ENCODE assay signal across 27 mouse cellular contexts in the genomic region with DNA sequence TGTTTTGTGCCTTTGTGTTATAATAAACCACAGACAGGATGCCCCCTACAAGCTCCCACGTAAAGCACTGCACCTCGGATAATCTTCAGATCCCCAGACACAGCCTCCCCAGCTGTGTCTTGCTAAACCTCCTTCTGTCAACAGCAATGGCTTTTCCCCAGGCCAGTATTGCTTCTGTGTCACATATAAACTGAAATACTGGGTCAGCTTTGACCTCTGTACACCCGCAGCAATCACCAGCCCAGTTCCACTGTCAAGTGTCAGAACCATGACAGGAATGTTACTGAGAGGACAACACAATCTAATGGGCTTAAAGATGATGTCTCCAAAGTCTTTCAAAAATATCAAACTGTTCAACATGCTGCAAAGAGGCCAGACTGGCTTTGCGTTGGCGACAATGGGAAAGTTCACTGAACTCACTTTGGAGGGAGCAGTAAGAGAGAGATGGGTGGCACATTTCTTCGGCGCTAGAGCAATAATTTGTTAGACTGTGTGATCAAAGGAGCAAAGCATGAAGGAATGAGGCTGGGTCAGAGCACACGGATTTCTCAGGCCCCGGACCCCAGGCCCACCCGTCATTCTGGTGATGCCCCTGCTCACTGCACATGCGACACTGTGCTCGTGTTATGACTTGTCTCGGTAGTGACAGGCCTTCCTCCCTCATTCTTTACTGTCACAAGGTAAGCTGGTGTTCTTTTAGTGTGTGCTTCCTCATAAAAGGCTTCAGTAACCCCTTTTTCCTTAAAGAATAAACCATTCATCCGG.
DNase-seq lines count a peak whose midpoint lies in the region; ATAC-seq lines count a peak whose summit lies in the region.
"Had no signal": no experiment of that assay in that cellular context is flagged by ENCODE, and none has a peak within 500 bp of the region (broad histone marks: within the 10 kb centered on the region; RNA-seq: fewer than 3 reads in every experiment).

No protein-coding gene starts in this region.

- WGBS in heart, embryonic 10.5 days = 78% methylated on average over 14 of the region's 14 CpGs
- 33% methylated on average over 14 of the region's 14 CpGs for WGBS in kidney, embryonic 16.5 days
- WGBS in midbrain, embryonic 12.5 days = 69% methylated on average over 14 of the region's 14 CpGs
- WGBS in midbrain, embryonic 15.5 days = 68% methylated on average over 14 of the region's 14 CpGs

- H3K9me3 ChIP-seq in heart, embryonic 10.5 days = no peaks in the 10 kb centered on the region
- no peaks in the 10 kb centered on the region for H3K9me3 ChIP-seq in kidney, embryonic 16.5 days (ENCODE audit: low read length)
- no peaks in the 10 kb centered on the region for H3K9me3 ChIP-seq in midbrain, embryonic 12.5 days
- no peaks in the 10 kb centered on the region for H3K9me3 ChIP-seq in midbrain, embryonic 15.5 days
- H3K9me3 ChIP-seq: G1E; heart, embryonic 15.5 days; hindbrain, embryonic 12.5 days; intestine, embryonic 15.5 days; limb, embryonic 10.5 days; limb, embryonic 15.5 days; liver, embryonic 13.5 days; neural tube, embryonic 15.5 days had no signal

- peak overlapping the region; percentile 13; the same call in 1 of the 2 replicates for H3K27ac ChIP-seq in heart, embryonic 10.5 days
- no peak overlapping the region for H3K27ac ChIP-seq in kidney, embryonic 16.5 days (ENCODE audit: low read length)
- H3K27ac ChIP-seq in midbrain, embryonic 12.5 days (replicated peaks) = 0 out of 2 replicates have a peak overlapping the region, but pooled peaks have one; percentile 8
- H3K27ac ChIP-seq in midbrain, embryonic 15.5 days = no peak overlapping the region
- H3K27ac ChIP-seq: heart, embryonic 15.5 days; hindbrain, embryonic 12.5 days; hindbrain, postnatal 0 days; intestine, embryonic 15.5 days; limb, embryonic 10.5 days; limb, embryonic 15.5 days; liver, embryonic 13.5 days; neural tube, embryonic 15.5 days had no signal

- no peak overlapping the region for H3K4me3 ChIP-seq in heart, embryonic 10.5 days
- H3K4me3 ChIP-seq in kidney, embryonic 16.5 days (ENCODE audit: low read length) = no peak overlapping the region
- H3K4me3 ChIP-seq in midbrain, embryonic 12.5 days = no peak overlapping the region
- no peak overlapping the region for H3K4me3 ChIP-seq in midbrain, embryonic 15.5 days
- H3K4me3 ChIP-seq: erythroblast, embryonic 14.5 days; heart, embryonic 15.5 days; hindbrain, embryonic 12.5 days; intestine, embryonic 15.5 days; limb, embryonic 10.5 days; limb, embryonic 15.5 days; liver, embryonic 13.5 days; neural tube, embryonic 15.5 days had no signal

- no peaks in the 10 kb centered on the region for H3K36me3 ChIP-seq in heart, embryonic 10.5 days
- H3K36me3 ChIP-seq in kidney, embryonic 16.5 days (ENCODE audit: insufficient read depth, low read length) = no peaks in the 10 kb centered on the region
- no peaks in the 10 kb centered on the region for H3K36me3 ChIP-seq in midbrain, embryonic 12.5 days
- no peaks in the 10 kb centered on the region for H3K36me3 ChIP-seq in midbrain, embryonic 15.5 days (replicated peaks)
- H3K36me3 ChIP-seq: G1E; heart, embryonic 15.5 days; hindbrain, embryonic 12.5 days; intestine, embryonic 15.5 days; limb, embryonic 10.5 days; limb, embryonic 15.5 days; liver, embryonic 13.5 days; neural tube, embryonic 15.5 days had no signal

- H3K27me3 ChIP-seq in heart, embryonic 10.5 days (ENCODE audit: insufficient read depth, poor library complexity, severe bottlenecking) = no peaks in the 10 kb centered on the region
- no peaks in the 10 kb centered on the region for H3K27me3 ChIP-seq in kidney, embryonic 16.5 days (ENCODE audit: insufficient read depth, low read length)
- no peaks in the 10 kb centered on the region for H3K27me3 ChIP-seq in midbrain, embryonic 12.5 days
- no peaks in the 10 kb centered on the region for H3K27me3 ChIP-seq in midbrain, embryonic 15.5 days (replicated peaks)
- H3K27me3 ChIP-seq: heart, embryonic 15.5 days; hindbrain, embryonic 12.5 days; intestine, embryonic 15.5 days; limb, embryonic 15.5 days; liver, embryonic 13.5 days; neural tube, embryonic 15.5 days had no signal

- peak; percentile 59 for ATAC-seq in kidney, embryonic 16.5 days (ENCODE audit: low FRiP score, low TSS enrichment)
- ATAC-seq in midbrain, embryonic 12.5 days (ENCODE audit: low FRiP score, low read depth) = no peak
- ATAC-seq in midbrain, embryonic 15.5 days (replicated peaks) = no peak
- ATAC-seq: forebrain, postnatal 0 days; hindbrain, postnatal 0 days; intestine, embryonic 15.5 days had no signal

- no peak overlapping the region for H3K9ac ChIP-seq in kidney, embryonic 16.5 days (replicated peaks; ENCODE audit: low read length)
- H3K9ac ChIP-seq in midbrain, embryonic 12.5 days (replicated peaks) = no peak overlapping the region
- H3K9ac ChIP-seq in midbrain, embryonic 15.5 days = no peak overlapping the region
- H3K9ac ChIP-seq: forebrain, postnatal 0 days; heart, embryonic 15.5 days; hindbrain, embryonic 12.5 days; intestine, embryonic 15.5 days; limb, embryonic 15.5 days; liver, embryonic 13.5 days; neural tube, embryonic 15.5 days had no signal

- H3K4me1 ChIP-seq in heart, embryonic 10.5 days = peaks cover 7% of the 10 kb centered on the region
- peaks cover 15% of the 10 kb centered on the region for H3K4me1 ChIP-seq in kidney, embryonic 16.5 days (ENCODE audit: insufficient read depth, low read length)
- 0 out of 2 replicates have a peak, but pooled peaks cover 8% of the 10 kb centered on the region for H3K4me1 ChIP-seq in midbrain, embryonic 12.5 days
- 0 out of 2 replicates have a peak, but pooled peaks cover 3% of the 10 kb centered on the region for H3K4me1 ChIP-seq in midbrain, embryonic 15.5 days
- H3K4me1 ChIP-seq: hindbrain, embryonic 12.5 days; limb, embryonic 10.5 days; liver, embryonic 13.5 days; neural tube, embryonic 15.5 days had no signal

- no peak for DNase-seq in heart, embryonic 10.5 days (ENCODE audit: low spot score)
- no peak for DNase-seq in heart, postnatal 36 days
- DNase-seq in kidney, adult 11 months = no peak
- DNase-seq in c-Kit-positive CD71-positive TER-119-positive erythroid progenitor cells, embryonic 14.5 days (ENCODE audit: low spot score) = no peak
- DNase-seq: adrenal gland, postnatal 14 days; cerebellum, adult 11-12 months; cerebellum, postnatal 10 days; forebrain, postnatal 0 days; layer of hippocampus, adult 9-11 months; liver, embryonic 13.5 days; lung, adult 18-20 months; lung, postnatal 36 days; retina, postnatal 1 day; right cerebral cortex, postnatal 14 days; thymus, postnatal 4 days had no signal

- intact Hi-C loops in heart, postnatal 36 days (cut with DNase I) = no loop called here

- H3K4me2 ChIP-seq in kidney, embryonic 16.5 days (replicated peaks; ENCODE audit: low read depth, low read length) = no peak overlapping the region
- no peak overlapping the region for H3K4me2 ChIP-seq in midbrain, embryonic 12.5 days (replicated peaks)
- H3K4me2 ChIP-seq in midbrain, embryonic 15.5 days = no peak overlapping the region
- H3K4me2 ChIP-seq: heart, embryonic 15.5 days; hindbrain, embryonic 12.5 days; intestine, embryonic 15.5 days; limb, embryonic 15.5 days; liver, embryonic 13.5 days; neural tube, embryonic 15.5 days had no signal

Comparison
In these comparisons a context has a peak if more than half of its experiments do, and no peak if none do; other contexts are left out.
1. H3K27ac ChIP-seq: peak in heart, embryonic 10.5 days (single experiment) and midbrain, embryonic 12.5 days (single experiment); none in kidney, embryonic 16.5 days (single experiment) and midbrain, embryonic 15.5 days (single experiment).